Mouse (Mus musculus) layer of hippocampus, postnatal 14 days (tissue): Measurements from ENCODE around the gene Acss1. TPM values are rescaled to one million over a fixed set of nuclear protein-coding genes. Genes with fewer than 3 reads are reported as not detected.

Experiments
- DNase-seq, 2 experiments: peaks; one replicate each; pipeline ENCODE4 v3.0.0; 2021 to 2022; ENCODE audit warnings: low spot score in 2 of 2, mixed read lengths in 1 of 2
- total RNA-seq, 2 experiments: library from RNA; stranded (reverse); gene quantifications; 2 replicates each; pipeline ENCODE4 v1.2.3; 2021

The Acss1 gene
- total RNA-seq, 2 experiments from 2014 or later, result 20.5 to 21.0 TPM

DNA sequence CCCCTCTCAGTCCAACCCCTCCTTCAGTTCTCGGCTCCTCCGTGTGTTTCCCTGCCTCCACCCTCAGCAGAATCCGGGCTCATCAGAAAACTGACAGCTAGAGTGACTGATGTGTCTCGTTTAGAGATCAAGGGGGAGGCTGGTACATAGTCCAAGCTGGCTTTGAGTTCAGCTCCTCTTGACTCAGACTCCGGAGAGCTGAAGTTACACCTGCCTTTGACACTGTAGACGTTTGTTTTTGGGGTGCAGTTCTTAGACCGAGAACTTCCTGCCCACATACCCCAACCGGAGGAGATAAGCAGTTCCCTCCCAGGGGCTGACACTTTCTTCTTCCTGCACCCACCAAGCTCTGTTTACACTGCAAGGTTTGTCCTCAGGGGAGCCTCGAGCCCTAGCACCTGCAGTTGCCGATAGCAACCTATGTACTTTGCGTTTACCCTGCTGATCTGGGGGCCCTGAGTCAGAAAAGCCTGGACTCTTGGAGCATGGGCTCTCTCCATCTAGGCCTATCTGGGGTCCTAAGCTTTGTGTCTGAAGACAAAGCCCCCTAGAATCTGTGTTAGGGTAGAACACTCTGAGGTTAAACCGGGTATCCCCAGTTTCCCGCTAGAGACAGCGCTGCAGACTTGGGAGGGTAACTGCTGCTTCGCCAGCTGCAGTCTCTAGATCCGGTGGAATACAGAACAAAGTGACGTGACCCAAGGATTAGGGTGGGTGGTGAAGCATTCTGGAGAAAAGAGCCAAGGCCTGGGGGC, 1.1 kb downstream of the Acss1 start:
- DNase-seq, result no peak

DNA sequence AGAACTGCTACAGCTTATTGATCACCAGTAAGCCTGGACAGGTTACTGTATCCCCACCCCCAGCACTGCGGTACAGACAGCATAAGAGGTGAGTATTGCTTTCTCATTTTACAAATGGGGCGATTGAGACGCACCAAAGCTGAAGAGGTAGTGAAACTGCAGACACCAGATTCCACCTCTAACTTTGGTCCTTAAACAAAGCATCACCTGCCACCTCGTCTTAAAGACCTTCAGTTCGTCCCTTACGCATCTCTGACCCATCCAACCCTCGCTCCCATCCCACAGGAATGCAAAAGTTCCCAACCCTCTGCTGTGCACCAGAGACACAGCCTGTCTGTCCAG, 1.6 kb downstream of the Acss1 start:
- no peak for DNase-seq

DNA sequence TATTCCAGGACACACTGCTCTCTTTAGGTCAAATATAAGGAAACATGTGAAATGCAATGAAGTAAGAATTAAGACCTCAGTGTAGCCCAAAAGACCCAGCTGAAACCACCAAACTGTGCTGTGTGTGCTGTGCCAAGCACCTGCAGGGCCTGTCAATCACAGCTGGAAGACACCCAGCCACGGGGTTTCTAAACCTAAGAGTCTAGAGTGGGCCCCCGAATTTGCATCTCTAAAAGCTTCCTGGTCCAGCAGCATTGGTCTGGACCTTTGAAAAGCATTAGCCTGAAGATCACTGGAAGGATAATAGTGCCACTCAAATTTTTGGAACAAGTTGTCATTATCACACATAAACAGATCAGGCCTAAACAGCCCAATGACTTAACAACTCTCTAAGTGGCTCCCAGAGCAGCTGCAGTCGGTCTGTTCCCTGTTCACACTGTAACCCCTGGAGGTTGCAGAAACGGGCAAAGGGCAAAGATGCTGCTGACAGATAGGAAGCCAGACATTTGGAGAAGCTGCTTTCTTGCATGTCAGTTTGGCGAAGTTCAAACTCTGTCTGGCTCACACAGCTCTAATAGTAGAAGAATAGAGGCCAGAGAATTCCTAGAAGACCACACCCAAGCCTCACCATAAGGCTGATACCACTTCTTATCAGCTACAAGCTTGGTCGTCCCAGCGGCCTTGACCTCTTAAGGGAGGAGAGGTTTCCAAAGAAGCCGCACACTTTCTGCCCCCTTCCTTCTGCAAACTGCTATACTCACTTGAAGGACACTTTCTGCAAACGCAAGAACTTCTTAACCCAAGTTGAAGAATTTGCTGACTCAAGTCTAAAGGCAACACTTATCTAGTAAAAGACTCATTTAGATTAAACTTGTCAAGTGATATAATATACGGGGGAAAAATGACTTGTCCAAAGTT, 2.5 kb downstream of the Acss1 start:
- no peak for DNase-seq

DNA sequence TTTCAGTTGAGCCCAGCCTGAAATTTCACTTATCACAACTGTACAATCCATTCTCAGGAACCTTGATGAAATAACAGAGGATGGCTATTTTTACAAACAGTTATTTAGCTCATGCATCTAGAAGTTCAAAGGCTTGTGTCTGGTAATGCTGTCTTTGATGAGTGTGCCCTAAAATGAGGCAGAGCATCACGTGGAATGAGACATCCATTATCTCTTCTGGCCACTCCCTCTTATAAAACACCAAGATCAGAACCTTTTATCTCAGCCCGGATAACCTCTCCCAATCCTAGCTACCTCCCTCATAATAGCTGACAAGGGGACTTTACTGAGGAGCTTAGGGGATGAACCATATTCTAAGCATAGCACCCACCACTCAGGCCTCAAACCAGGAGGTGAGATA, 3.3 kb downstream of the Acss1 start:
- DNase-seq, result no peak

DNA sequence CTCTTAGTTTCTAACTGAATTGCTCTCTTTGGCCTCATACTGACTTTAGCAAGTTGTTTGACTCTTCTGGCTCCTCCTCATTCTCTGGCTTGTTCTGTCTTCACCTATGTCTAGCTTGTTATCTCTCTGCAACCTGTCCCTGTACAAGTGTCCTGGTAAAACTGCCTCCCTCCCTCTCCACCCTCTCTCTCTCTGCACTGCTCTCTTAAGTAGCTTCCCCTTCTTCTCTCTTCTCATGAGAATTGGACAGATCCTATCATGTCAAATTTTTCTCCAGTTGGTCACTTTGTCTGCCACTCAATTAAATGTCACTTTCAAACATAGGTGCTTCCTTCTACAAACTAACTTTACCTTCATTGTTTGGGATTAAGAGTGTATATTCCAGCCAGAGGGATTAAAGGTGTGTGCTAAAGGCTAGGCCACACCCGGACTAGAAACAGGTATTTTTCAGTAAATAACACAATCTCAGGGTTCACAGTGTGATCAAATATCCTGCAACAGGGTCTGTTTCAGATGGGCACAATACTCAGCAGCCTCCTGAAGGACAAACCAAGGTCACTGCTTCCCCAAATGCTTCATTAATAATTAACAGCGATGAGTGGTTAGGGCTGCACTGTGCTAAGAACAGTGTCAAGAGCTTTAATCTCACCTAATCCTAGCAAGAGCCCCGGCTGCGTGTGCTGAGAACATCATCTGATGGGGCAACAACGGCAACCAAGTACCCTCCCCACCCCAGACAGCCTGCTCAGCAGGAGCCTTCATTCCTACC, 4.0 kb downstream of the Acss1 start:
- no peak for DNase-seq

DNA sequence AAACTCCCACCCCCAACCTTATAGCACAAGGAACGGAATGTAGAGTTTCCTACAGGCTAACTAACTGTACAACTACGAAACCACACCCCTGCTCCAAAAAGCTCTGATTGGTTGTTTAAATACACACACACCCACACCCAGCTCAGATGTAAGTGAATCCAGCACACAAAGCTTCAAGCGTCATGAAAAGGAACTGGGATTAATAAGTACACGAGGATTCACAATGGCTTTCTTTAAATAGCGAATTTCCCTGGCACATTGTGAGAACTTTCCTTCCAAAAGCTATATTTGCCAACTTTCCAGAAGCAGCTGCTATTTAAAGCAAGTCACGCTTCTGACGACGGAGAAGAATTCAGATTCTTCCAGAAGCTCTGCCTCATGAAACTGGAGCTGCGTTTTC, 5.0 kb downstream of the Acss1 start:
- peak in 1 of 2 experiments; percentile 84 for DNase-seq

DNA sequence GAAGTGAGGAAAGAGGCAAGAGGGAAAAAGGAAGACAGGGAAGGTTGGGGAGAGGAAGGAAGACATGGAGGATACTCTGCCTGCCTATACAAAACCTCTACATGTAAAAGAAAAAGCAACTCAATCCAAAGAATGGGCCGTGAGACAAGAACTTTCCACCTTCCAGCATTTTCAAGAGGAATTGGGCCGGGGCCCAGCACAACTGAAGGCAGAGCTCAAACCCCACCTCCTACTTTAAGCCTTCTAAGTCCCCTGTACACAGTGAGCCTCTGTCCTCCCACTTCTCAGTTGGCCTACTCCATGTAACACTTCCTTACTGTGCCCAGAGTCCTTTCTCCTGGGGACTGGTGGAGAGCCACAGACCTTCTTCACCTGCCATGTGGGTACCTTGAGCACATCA, 6.3 kb downstream of the Acss1 start:
- peak in 1 of 2 experiments; percentile 40 for DNase-seq

DNA sequence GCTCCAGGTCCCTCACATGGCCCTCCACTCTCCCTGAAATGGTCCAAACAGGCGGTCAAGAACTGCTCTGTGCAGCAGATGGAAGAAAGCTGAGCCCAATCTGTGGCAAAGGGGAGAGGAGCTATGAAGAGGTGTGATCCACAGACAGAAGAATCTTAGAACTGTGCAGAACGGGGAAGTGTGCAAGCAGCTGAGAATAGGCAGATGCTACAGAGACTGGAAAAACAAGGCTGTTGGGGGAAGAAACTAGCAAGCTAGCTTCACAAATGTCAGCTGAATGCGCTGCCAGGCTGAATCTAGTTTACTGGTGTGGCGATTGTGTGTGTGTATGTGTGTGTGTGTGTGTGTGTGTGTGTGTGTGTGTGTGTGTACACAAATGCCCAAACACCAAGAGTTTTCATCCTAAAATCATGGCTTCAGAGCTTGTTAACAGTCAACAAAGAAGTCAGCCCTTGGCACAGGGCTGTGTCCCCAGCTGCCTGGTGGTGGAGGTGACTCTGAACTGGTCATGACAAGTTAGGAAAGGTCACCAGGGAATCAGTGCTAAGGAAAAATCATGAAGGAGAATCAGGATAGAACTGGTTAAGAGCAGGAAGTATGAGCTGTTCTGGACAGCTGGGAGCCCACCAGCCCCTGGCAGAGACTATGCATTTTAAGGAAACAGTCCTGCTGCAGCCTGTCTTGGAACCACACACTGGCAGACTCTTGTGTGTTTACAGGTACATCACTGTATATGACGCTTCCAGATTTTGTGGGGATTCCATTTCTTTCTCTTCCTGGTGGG, 7.4 kb downstream of the Acss1 start:
- peak in 1 of 2 experiments; percentile 38 for DNase-seq

DNA sequence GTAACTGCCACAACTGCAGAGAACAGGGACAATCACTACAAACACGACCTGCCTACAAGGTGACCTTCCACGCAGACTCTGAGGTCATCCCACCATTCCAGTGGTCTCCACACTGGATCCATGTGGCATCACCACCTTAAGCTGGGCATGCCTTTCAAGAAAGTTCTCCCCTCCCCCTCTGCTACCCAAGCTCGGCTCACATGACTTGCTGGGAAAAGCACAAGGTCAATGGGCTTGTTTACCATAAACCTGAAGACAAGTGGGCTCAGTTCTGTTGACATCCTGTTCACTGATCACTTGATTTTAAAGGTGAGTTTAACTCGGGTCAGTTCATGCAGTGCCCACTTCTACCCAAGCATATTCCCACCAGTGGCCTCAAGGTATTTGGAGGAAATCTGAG, 8.3 kb downstream of the Acss1 start:
- DNase-seq, result no peak

DNA sequence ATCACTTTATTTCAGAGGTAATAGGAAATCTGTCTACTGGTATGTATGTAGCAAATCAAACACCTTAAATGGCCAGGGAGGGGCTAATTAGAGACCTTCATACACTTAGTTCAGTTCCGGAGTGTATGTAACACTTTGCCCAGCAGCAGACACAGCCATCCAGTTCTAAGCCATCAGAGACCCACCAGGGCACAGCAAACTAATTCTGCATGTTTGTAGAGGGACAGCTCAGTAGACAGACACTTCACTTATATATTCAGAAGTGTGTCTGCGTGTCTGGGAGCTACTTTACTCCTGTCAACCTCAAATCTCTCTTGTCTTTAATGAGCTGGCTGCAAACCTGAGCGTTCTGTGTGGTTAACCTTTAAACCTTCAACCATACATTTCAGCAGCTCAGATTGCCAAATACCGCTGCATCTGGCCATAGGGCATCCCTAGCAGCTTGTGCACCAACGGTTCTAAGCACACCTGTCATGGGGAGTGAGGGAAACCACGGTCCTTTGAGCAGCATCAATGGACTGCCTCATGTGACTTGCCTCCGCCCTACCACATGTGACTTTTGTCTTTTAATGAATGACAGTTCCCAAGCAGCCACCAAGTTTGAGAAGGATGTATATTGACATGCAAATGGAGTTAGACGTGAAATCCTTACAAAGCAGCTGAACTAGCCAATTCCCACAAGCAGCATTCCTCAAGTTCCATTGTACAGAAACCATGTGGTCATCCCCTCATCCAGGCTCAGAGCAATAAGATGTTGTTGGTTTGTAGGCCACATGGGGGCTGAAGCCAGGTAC, 11.1 kb downstream of the Acss1 start:
- DNase-seq, result no peak

DNA sequence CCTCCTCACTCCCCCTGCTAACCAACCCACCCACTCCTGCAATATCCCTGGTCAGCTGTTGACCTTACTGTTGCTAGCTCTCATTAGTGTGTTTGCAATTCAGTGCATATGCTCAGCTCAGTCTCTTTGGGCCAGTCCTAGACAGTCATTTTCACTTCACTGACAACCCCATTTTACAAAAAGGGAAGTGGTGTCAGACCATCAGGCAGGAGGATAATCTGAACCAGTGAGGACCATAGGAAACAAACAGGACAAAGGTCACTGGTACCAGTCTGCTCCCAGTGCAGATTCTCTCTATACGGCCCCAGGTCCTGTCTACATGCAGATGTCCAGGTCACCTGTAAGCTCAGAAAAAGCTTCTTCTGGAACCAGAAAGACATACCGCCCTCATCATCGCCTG, 12.2 kb downstream of the Acss1 start:
- no peak for DNase-seq

DNA sequence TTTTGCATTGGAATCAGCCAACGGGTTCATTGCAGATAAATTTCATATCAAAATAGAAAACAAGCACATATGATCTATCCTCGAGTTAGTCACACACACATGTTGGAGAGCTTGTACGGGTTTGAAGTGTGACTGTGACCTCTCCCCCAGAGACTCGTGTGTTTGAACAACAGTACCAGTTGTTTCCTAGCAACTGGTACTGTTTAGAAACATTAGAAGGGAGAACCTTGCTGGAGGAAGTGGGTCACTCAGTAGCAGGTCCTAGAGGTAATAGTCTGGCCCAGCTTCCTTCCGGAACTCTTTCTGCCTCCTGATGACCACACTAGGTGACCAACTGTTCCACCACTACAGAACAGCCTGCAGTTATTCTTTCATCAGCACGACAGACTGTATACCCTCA, 13.0 kb downstream of the Acss1 start:
- DNase-seq, result no peak

DNA sequence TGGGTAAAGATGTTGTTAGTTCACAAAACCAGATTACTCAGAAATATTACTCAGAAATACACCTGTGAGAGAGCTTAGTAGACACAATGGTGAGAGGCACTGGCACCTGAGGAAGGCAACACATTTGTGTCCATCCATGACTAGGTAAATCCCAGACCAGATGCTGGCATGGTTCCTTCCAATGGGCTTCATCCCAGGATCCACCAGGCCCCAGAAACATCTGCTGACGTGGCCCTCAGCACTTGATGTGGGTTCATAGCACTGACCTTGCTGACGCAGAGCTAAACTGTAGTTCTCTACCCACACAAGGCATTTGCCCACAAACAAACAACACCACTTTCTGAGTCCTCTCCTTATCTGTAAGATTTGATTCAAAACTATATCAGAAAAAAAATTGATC, 13.5 kb downstream of the Acss1 start:
- DNase-seq, result no peak

DNA sequence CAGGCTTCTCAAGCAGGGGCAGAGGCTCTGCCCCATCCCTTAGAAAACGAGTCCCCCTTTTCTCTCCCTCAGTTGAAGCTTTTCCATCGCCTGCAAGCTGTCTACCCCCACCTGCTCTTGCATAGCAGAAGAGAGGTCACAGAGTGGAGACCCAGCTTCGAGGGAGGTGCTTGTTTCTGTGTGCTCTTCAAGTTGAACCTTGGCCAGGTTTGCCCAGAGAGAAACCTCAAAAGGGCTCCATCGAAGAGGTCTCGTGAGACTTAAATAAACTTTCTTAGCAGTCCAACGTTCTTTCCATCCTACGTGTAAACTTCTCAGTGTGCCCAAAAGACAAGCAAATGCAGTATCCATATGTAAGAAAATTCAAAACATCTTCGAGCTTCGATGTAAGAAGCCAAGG, 16.9 kb downstream of the Acss1 start:
- no peak for DNase-seq

DNA sequence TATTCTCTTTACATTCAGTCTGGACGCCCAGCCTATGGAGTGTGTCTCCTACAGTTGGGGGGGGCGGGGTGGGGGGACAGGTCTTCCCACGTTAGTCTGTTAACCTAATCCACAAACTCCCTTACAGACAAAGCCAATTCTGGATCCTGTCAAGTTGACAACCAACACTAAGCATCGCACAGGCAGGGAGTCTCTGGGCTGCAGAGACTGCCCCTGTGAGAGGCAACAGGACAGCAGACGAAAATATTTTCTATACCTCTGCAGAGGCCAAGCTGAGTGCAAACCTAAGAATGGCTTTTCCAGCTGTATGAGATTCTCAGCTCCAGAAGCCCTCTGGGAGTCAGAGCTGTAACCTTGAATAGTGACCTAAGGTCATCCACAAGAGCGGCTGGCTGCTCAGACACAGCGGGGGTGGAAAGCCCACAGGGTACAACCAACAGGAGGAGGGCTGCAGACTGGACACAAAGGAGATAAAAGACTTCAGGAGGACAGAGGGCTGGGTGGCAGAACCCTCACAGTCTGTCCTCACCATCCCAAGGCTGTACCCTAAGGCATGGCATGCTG, 17.7 kb downstream of the Acss1 start:
- DNase-seq, result no peak

DNA sequence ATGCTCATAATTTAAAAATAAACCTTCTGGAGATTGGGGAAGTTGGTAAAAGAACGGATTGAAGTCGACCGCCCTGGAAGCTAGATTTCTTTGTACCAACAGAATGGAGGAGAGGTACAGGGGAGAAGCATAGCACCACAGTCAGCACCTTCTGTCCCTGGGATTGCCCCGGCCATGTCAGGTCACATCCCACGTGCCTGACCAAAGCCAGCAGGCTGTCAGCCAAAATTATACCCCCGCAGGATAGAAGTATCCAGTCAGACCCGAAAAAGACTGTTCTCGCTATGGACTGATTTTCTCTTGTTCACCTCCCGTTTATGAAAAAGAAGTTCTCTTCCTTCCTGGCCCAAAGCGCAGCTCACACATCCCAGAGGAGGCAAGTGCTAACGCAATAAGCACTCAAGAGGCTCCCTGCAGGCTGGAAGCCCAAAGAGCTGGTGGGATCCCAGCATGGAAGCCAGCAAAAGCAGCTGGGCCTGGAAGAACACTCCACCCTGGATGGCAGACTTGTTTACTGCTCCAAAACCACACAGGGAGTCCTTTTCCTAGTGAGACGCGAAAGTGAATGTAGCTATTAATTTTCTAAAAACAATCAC, 19.9 kb downstream of the Acss1 start:
- DNase-seq, result peak in 1 of 2 experiments; percentile 63

DNA sequence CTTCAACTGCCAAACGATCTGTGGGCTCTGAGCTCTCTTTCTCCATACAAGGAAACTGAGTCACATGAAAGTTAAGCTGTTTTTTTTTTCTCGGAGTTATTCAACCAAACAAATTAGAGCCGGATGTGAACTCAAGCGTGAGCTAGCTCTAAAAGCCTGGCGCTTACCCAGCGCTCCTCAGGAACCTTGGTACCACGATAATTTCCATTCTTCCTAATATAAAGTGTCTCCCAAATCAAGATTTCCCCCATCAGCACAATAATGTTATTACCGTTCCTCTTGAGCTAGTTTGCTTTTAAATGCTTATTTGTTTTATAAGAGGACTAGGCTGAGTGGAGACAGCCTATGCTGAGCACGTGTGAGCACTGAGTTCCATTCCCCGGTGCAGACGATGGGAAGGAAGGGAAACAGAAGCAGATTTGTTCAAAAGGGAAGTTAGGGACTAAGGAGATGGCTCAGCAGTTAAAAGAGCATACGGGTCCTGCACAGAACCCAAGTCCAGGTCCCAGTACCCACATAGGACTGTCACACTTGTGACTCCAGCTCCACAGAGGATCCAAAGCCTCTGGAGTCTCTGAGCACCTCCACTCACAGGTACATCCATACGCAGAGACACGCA, 20.5 kb downstream of the Acss1 start:
- no peak for DNase-seq

DNA sequence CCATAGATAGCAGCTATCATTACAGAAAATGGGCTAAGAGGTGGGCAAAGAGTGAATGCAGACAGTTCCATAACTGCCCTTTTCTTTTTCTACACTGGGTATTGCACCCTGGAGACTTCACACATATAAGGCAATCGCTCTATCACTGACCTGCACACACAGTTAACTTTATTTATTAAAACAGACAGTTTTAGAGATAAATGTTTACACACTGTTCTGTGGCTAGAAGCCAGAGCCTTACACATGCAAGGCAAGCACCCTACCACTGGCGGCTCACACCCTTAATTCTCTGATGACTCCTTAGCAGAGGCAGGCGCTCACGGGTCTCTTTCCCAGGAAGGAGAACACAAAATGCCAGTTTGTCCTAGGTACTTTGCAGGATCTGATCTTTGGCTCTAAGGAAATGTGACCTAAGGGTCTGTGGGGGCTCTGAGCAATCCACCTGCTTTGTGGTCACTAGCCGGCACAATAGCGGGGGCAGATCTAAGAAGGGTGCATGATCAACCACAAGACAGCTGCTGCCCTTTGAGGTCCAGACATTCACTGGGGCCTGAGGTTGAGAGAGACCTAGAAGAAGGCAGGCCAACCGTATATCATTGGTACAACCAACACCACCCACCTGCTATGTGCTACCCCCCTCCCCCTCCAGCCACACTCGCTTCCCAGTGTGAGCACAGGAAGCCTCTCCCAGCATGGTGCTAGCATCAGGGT, 21.7 kb downstream of the Acss1 start:
- no peak for DNase-seq
